Mouse (Mus musculus): Measurements from ENCODE around the gene Ace. TPM values are rescaled to one million over a fixed set of nuclear protein-coding genes. Genes with fewer than 3 reads are reported as not detected.
A peak's percentile ranks its signal among the peaks of the same experiment; 100 is the strongest.
"Not testable (repeated sequence)": the region's sequence is repeated elsewhere in the genome, so short reads cannot be mapped to it uniquely, and the experiment has no call there.

Ace gene
- total RNA-seq, 2 experiments from 2014 or later = 7.5 to 10.6 TPM

DNA sequence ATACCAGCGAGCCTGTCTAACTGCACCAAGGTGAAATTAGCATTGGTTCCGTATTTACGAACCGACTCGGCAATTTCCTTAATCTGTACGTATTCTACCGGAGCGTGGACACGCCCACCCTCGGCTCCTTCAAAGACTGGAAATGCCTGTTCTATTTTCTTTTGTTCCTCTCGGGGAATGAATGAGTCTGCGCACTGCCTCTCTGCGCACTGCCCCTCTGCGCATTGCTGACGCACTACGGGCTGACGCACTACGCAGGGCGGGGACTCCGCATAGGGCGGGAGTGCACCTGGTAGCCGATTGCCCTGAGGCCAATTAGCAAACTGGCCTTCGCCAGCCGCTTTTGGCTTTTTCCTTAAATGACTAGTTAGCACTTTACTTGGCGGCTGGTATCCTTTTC lies 64.3 kb downstream of the Ace start:
- DNase-seq (ENCODE audit: extremely low spot score in 1 of 2, low spot score in 2 of 2); intact Hi-C loops (cut with DNase I): not testable (repeated sequence)

DNA sequence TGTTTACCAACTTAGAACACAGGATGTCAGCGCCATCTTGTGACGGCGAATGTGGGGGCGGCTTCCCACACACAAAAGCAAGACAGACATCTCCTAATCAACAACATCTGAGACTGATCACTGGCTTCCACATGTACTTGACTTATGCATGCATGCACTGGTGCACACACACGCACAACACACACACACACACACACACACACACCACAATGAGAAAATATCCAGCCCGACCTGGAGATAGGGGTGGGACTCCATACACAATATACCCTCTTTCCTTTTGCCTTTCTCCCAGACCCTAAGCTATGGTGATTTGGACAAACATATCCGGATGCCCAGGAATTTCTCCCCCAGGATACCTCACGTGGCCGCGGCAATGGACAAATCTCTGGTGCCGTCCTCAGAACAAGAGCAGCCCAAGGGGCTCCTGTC lies 65.8 kb downstream of the Ace start:
- intact Hi-C loops (cut with DNase I) = no loop called here
- no peak for DNase-seq (ENCODE audit: extremely low spot score in 1 of 2, low spot score in 2 of 2)

DNA sequence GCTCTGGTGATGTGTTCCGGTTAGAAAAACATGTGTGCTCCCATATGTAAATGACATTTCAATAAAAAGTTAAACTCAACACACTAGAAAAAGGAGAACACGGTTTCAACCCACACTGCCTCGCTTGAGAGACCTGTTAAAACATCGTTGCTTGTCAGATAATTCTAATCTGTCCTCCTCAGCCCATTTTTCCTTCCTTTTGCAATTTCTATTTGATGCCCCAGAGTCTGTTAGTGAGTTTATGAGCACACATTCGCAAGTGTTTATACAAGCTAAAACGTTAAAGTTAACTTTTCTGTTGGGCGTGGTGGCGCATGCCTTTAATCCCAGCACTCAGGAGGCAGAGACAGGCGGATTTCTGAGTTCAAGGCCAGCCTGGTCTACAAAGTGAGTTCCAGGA lies 67.2 kb downstream of the Ace start:
- intact Hi-C loops (cut with DNase I) = no loop called here
- no peak for DNase-seq (ENCODE audit: extremely low spot score in 1 of 2, low spot score in 2 of 2)

DNA sequence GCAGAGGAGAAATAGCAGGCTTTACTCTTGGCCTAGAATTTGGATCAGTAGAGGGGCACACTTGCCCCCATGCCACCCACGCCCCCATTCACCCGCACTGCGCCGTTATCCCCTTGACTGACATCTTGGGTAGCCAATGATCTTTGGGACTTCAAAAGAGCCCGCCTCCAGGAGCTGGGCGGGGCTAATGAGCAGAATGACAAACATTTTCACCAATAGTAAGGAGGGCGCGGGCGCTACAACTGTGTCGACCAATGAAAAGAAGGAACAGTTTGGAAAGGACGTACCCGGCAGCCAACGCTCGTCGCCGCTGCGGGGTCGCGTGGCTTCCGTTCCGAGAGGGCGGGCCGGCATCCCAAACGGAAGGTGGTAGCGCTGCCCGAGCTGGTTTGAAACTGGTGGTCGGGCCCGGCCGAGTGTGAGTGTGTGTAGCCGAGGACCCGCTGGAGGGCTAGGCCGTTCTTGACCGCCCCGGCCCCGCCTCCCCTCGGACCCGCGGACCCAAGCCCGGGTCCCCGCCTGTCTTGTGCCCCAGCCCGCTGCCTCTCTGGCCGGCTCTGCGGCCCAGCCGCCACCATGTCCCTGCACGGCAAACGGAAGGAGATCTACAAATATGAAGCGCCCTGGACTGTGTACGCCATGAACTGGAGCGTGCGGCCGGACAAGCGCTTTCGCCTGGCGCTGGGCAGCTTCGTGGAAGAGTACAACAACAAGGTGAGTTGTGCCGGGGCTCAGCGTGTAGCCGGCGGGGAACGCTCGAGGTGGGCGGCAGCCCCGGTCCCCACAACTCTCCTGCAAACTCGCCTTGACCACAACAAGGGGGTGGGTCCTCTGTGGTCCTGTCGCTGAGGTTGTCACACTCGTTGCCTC lies 69.0 kb downstream of the Ace start, which contains the start of gene Dcaf7:
Dcaf7 (plus strand) TSS at position 325 of the 870 bp plus-strand sequence.
- intact Hi-C loops (cut with DNase I) = no loop called here
- DNase-seq (ENCODE audit: extremely low spot score in 1 of 2, low spot score in 2 of 2) = peak; percentile 98

DNA sequence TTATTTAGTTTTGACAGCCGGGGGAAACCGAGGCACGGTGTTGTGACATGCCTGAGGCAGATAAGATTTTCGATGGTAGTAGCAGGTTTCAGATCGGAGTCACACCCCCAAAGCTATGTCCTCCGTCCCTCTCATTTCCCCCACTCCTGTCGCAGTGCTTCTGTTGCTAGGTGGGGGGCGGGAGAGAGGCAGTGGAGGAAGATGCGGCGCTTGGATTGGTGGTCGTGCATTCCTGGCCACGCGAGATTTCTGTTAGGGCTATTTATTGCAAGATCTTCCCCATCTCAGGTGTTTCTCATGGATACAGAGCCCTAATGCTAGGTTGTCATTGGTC lies 69.6 kb downstream of the Ace start:
- DNase-seq (ENCODE audit: extremely low spot score in 1 of 2, low spot score in 2 of 2) = peak; percentile 88
- intact Hi-C loops (cut with DNase I) = no loop called here

Other genes starting within 250 kb of the Ace start
- 10 to 100 TPM; 52.7 to 54.0 TPM for gene Cyb561, start 14.6 kb upstream of the Ace start, total RNA-seq (2021)
- not detected for gene Ace3, start 26.7 kb downstream of the Ace start, total RNA-seq (2021)
- 1 to 10 TPM; 1.6 to 1.9 TPM for gene Kcnh6, start 40.2 kb downstream of the Ace start, total RNA-seq (2021)
- 100 to 1,000 TPM; 228 to 235 TPM for gene Dcaf7, start 68.9 kb downstream of the Ace start, total RNA-seq (2021)
- 10 to 100 TPM; 14.0 TPM for gene Taco1, start 98.1 kb downstream of the Ace start, total RNA-seq (2021)
- 10 to 100 TPM; 23.0 to 23.6 TPM for gene Map3k3, start 116.7 kb downstream of the Ace start, total RNA-seq (2021)
- gene Gm10840, start 192.9 kb downstream of the Ace start, total RNA-seq (2021) = 1 to 10 TPM in 1 of 2 experiments, not detected in 1; 1.5 TPM
- 10 to 100 TPM; 79.4 to 89.1 TPM for gene Limd2, start 192.9 kb downstream of the Ace start, total RNA-seq (2021)
- 10 to 100 TPM; 27.5 to 28.2 TPM for gene Strada, start 234.2 kb downstream of the Ace start, total RNA-seq (2021)
- 10 to 100 TPM; 77.3 to 85.3 TPM for gene Ccdc47, start 248.4 kb downstream of the Ace start, total RNA-seq (2021)
- 10 to 100 TPM; 67.9 to 72.7 TPM for gene Ddx42, start 249.0 kb downstream of the Ace start, total RNA-seq (2021)

All from left cerebral cortex, postnatal 10 days (tissue).